Mouse (Mus musculus): Measurements from ENCODE around the gene Aldh1a1.
"Not testable (repeated sequence)": the region's sequence is repeated elsewhere in the genome, so short reads cannot be mapped to it uniquely, and the experiment has no call there.

Aldh1a1 gene

GRCm38 (mm10) chr19:20555365-20555764 is 62.9 kb downstream of the Aldh1a1 start:
- no peak for DNase-seq (ENCODE audit: low read depth, low spot score)

DNA sequence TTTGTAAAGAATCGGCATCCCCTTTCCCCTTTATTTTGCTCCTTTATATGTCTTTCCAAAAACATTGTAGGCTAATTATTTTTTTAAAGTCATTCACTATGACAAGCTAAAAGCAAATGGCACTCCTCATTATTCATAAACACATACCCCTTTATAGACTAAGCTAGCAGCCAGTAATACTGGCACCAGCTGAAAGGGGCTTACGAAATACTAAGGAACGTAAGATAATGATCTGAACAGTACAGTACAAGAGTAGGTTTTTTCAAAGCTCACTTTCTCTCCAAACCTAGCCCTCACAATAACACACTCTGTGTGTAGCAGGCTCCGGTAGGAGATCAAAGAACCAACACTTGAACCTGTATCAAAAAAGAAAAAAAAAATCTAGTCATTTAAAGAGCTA is 64.7 kb downstream of the Aldh1a1 start:
- no peak for DNase-seq (ENCODE audit: low read depth, low spot score)

DNA sequence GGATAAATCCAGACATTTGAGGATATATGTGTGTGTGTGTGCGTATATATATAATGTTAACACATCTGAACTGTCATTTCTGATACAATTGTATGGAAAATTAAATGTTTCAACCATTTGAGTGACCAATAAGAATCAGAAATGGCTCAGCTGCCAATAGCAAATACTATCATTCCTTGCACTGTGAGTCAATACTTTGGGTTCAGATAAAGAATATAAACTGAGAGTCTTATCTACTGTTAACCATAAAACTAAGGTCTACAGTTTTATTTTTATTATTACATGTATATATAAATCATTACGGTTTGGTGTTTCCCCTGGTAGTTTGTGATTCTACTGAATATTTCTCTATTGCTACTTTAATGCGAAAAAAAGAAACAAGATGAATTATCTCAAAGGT is 65.6 kb downstream of the Aldh1a1 start:
- DNase-seq (ENCODE audit: low read depth, low spot score) = no peak

- DNase-seq (ENCODE audit: low read depth, low spot score) = no peak
Measured at GRCm38 (mm10) chr19:20558544-20558943, 66.0 kb downstream of the Aldh1a1 start.

- no peak for DNase-seq (ENCODE audit: low read depth, low spot score)
Measured at GRCm38 (mm10) chr19:20558952-20559351, 66.4 kb downstream of the Aldh1a1 start.

DNA sequence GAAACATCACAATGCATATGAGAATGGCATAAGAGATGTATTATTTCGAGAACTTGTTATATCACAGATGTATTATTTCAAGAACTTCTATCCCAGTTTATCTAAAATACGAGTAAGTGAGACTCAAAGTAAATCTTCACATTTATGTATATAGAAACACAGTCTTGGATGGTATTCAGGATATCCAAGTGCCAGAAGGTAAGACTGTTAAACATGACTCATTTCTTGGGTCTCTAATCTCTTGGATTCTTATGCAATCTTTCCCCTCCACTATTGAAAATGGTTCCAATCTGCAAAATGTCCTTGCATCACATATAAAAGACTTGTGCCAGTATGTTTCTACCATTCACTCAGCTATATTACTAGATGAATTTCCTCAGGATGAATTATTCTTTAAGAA is 67.4 kb downstream of the Aldh1a1 start:
- no peak for DNase-seq (ENCODE audit: low read depth, low spot score)

GRCm38 (mm10) chr19:20562396-20562795 is 69.9 kb downstream of the Aldh1a1 start:
- no peak for DNase-seq (ENCODE audit: low read depth, low spot score)

GRCm38 (mm10) chr19:20566294-20566693 is 73.8 kb downstream of the Aldh1a1 start:
- DNase-seq (ENCODE audit: low read depth, low spot score) = no peak

DNA sequence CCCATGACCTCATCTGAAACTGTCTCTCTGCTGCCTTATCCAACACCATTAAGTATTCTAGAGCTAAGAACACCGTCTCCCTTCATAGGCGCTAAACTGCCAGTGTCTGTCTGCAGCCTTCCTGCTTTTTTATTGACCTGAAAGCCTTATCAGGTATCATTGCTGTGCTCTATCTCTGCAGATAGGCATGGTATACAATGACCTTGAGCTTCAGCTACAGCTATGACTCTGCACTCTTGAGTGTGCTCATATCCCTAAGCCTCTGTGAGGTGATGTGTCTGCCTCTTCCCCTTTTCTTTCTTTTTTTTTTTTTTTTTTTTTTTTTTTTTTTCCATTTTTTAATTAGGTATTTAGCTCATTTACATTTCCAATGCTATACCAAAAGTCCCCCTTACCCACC is 74.5 kb downstream of the Aldh1a1 start:
- DNase-seq (ENCODE audit: low read depth, low spot score) = no peak

DNA sequence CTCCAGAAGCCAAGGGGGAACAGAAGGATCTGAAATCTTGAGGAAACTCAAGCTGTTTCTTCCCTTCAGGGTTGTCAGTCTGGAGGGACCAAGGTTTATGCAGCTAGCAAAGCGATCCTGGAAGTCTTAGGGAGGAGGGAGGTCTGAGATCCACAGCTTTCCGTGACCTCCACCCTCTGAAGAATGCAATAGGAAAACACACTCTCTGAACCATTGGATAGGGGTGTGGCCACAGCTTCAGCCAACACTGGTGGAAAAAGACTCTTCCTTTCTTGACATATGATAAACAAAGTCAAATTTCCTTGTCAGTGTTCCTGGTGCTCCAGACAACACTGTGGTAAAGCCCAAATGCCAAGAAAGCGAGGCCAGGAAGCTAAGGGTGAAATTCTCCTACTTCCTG is 84.5 kb downstream of the Aldh1a1 start:
- no peak for DNase-seq (ENCODE audit: low read depth, low spot score)

DNA sequence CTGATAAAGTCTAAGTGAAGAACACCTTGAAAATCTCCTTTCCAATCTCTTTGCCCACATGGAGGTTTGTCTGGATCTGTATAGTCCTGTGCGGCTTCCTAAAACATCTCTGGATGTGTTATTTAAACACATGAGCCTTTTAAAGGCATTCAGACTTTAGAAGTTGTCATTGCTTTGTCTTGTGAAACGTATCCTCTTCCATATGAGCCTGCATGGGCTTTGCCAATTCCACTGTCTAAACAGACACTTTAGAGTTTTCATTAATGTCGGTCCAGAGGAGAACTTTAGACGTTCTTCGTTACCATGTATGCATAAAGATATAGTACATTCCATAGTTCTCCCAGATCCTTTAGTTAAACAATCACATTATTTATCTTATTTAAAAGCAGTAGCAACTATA is 84.9 kb downstream of the Aldh1a1 start:
- DNase-seq (ENCODE audit: low read depth, low spot score) = no peak

DNA sequence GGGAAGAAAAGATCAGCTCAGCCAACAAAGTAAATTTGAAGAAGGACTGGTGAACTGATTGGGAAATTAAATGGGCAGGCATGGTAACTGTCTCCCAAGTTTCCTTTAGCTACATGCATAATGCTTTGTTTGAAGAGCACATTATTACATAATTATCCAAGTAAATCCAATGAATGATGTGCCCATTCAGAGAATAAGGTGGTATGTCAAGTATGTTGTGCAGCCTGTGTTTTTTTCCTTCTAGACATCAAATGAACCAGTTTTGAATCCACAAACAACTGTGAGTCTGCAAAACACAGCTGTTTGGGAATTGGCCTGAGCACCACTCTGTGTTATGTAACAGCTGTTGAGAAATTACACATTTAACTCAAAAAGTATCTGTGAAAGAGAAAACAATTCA is 107.4 kb downstream of the Aldh1a1 start:
- no peak for DNase-seq (ENCODE audit: low read depth, low spot score)

- DNase-seq (ENCODE audit: low read depth, low spot score) = no peak
Measured at GRCm38 (mm10) chr19:20601739-20602138, 109.2 kb downstream of the Aldh1a1 start.

DNA sequence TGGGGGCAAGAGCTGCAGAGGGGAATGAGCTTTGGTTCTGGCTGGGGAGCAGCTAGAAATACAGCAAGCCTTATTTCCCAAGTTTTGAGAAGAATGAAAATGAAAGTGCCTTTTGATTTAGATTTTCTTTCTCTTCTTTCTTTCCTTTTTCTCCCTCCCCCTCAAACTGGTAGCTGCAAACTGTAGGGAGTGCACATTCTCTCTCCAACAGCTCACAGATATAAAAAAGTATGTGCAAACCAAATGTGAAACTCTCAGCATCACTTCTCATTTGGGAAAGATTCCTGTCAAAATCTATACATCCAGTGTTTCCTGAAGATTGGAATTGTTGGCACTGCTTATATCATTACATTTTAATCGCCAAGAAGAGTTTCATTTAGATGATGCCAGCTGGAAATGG is 110.7 kb downstream of the Aldh1a1 start:
- no peak for DNase-seq (ENCODE audit: low read depth, low spot score)

GRCm38 (mm10) chr19:20603866-20604265 is 111.4 kb downstream of the Aldh1a1 start:
- no peak for DNase-seq (ENCODE audit: low read depth, low spot score)

GRCm38 (mm10) chr19:20614252-20614930 is 121.9 kb downstream of the Aldh1a1 start:
- no peak for DNase-seq (ENCODE audit: low read depth, low spot score)

- no peak for DNase-seq (ENCODE audit: low read depth, low spot score)
Measured at GRCm38 (mm10) chr19:20622434-20622833, 129.9 kb downstream of the Aldh1a1 start.

GRCm38 (mm10) chr19:20623416-20623815 is 130.9 kb downstream of the Aldh1a1 start:
- DNase-seq (ENCODE audit: low read depth, low spot score) = no peak

DNA sequence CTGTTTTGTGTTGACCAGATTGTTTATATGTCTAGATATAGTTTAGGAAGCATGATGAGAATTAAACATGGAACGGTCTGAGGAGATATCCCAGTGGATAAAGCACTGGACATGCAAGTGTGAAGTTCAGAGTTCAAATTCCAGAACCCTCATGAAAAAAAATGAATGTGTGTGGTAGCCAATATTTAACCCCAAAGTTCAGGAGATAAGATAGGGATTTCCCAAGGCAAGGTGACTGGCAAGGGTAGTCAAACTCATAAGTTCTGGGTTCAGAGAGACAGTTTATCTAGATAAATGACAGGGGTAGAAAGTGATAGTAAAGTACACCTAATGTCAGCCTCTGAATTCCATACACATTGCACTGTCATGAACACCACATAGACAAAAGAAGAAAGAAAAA is 138.5 kb downstream of the Aldh1a1 start:
- no peak for DNase-seq (ENCODE audit: low read depth, low spot score)

DNA sequence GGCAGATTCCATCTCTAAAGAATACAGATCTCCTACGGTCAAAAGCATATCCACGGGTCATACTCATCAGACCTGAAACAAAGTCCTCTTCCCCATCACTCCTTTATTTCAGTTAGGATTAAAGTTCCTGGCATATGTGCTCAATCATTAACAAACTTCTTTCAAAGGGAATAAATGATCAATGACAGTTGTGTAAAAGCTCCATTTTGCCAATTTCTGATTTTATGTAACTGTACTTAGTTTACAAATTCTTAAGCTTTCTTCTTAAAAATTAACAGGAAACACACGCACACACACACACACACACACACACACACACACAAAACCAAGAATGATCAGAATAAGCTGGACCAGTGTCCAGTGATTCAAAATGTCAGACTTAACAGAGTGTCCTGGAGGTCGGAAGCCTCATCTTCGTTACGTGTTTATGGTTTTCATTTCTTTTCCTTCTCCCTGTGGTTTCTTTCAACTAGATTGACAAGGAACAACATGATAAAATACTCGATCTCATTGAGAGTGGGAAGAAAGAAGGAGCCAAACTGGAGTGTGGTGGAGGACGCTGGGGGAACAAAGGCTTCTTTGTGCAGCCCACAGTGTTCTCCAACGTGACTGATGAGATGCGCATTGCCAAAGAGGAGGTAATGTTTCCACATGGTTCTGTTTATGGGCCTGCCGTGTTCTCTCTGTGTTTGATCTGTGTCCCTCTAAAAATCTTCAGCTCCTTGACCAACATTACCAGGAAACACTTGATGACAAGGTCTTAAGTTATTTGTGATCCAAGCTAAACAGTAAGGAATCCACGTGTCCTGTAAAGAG is 141.6 kb downstream of the Aldh1a1 start:
- DNase-seq (ENCODE audit: low read depth, low spot score) = no peak

GRCm38 (mm10) chr19:20644346-20644745 is 151.8 kb downstream of the Aldh1a1 start:
- DNase-seq (ENCODE audit: low read depth, low spot score) = no peak

DNA sequence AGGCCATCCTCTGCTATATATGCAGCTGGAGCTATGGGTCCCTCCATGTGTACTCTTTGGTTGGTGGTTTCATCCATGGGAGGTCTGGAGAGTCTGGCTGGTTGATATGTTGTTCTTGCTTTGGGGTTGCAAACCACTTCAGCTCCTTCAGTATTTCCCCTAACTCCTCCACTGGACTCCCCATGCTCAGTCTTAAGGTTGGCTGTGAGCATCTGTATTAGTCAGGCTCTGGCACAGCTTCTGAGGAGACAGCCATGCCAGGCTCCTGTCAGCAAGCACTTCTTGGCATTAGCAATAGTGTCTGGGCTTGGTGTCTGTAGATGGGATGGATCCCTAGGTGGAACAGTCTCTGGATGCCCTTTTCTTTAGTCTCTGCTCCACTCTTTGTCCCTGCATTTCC is 155.0 kb downstream of the Aldh1a1 start:
- not testable (repeated sequence) for DNase-seq (ENCODE audit: low read depth, low spot score)

GRCm38 (mm10) chr19:20650008-20650407 is 157.5 kb downstream of the Aldh1a1 start:
- no peak for DNase-seq (ENCODE audit: low read depth, low spot score)

Measured in brain, embryonic 18.5 days (tissue).